Mouse (Mus musculus) intestine, embryonic 16.5 days (tissue): ENCODE results near the gene Mapk9. TPM values are rescaled to one million over a fixed set of nuclear protein-coding genes. Genes with fewer than 3 reads are reported as not detected.
A peak's percentile ranks its signal among the peaks of the same experiment; 100 is the strongest.

Source experiments
- ATAC-seq: fragments of 200-750 bp; cut with Nextera tagmentation; 2 replicates; pipeline ENCODE4 v1.8.0; 2017; ENCODE audit warnings: moderate TSS enrichment, moderate library complexity
- H3K27ac ChIP-seq: fragments of 300-500 bp; sonication (generic); 2 replicates; pipeline ENCODE4 v1.5.1; 2014; ENCODE audit warnings: mild to moderate bottlenecking, low read length
- H3K27me3 ChIP-seq: fragments of 300-500 bp; sonication (generic); replicated peaks from 2 replicates; pipeline ENCODE4 v1.6.1; 2014; ENCODE audit warnings: low read length, control low read depth, mixed read lengths; ENCODE audit not compliant: control insufficient read depth, insufficient read depth
- H3K36me3 ChIP-seq: fragments of 300-500 bp; sonication (generic); 2 replicates; pipeline ENCODE4 v1.6.1; 2014; ENCODE audit warnings: low read length, control low read depth; ENCODE audit not compliant: control insufficient read depth, insufficient read depth
- H3K4me1 ChIP-seq: fragments of 300-500 bp; sonication (generic); 2 replicates; pipeline ENCODE4 v1.6.1; 2014; ENCODE audit warnings: low read length, control low read depth, mixed read lengths; ENCODE audit not compliant: control insufficient read depth, insufficient read depth
- H3K4me2 ChIP-seq: fragments of 300-500 bp; sonication (generic); 2 replicates; pipeline ENCODE4 v1.6.1; 2014; ENCODE audit warnings: low read depth, low read length, control low read depth
- H3K4me3 ChIP-seq: fragments of 300-500 bp; sonication (generic); 2 replicates; pipeline ENCODE4 v1.5.1; 2014; ENCODE audit warnings: mild to moderate bottlenecking, low read length
- H3K9ac ChIP-seq: fragments of 300-500 bp; sonication (generic); 2 replicates; pipeline ENCODE4 v1.6.1; 2014; ENCODE audit warnings: low read depth, low read length
- H3K9me3 ChIP-seq: fragments of 300-500 bp; sonication (generic); 2 replicates; pipeline ENCODE4 v1.6.1; 2016; ENCODE audit warnings: low read length, control low read depth; ENCODE audit not compliant: control insufficient read depth
- WGBS: fragments of 180-500 bp; shearing (Covaris S2); extraction: QIAGEN DNeasy Blood & Tissue Kit; methylation state at CpG from one replicate; pipeline ENCODE4 v1.1.7; 2014; 5-methylcytosine and 5-hydroxymethylcytosine counted together
- polyA plus RNA-seq: library from polyadenylated mRNA; unstranded; fragments of >200 nt; fragmentation: Nextera tagmentation; extraction: Ambion mirVana; gene quantifications from 2 replicates; pipeline ENCODE4 v1.2.1, GENCODE M21; 2015

The Mapk9 gene
- polyA plus RNA-seq, 1 experiment from 2014 or later, result 26.6 TPM

DNA sequence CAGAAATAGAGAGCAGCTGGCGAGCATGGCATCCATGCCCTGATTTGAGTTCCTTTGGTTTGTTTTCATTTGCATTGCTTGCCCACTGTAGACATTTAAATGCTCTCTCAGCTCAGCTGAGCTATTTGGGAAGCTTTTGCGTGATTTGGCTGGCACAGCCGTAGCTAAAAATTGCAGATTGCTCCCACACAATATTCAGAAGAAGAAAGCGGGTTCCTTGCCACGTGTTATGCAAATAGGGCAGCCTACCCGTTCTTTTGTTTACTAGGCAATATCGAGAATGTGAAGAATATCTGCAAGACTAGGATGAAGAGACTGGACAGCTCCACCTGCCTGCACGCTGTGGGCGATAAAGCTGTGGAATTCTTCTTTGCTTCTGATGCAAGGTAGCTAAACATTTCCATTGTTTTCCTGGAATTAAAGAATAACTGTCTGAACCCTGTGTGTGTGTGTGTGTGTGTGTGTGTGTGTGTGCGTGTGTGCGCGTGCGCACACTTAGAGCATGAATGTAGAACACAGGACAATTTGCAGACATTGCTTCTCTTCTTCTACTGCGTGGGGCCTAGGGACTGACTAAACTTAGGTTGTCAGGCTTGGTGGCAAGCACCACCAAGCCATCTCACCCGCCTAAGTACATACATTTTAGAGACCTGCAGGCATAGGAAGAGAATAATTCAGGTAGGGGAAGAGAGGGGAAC is 27.5 kb upstream of the Mapk9 start:
- Histone ChIP-seq H3K36me3 (0 out of 2 replicates have a peak, but pooled peaks cover 3% of the 10 kb centered on the region), H3K9ac (no peak overlapping the region), H3K27ac (no peak overlapping the region), H3K9me3 (no peaks in the 10 kb centered on the region), H3K4me2 (no peak overlapping the region), H3K27me3 (no peaks in the 10 kb centered on the region), H3K4me1 (peaks cover 9% of the 10 kb centered on the region), H3K4me3 (no peak overlapping the region)
- ATAC-seq, result no peak
- WGBS, result 89% methylated on average over 15 of the region's 15 CpGs

DNA sequence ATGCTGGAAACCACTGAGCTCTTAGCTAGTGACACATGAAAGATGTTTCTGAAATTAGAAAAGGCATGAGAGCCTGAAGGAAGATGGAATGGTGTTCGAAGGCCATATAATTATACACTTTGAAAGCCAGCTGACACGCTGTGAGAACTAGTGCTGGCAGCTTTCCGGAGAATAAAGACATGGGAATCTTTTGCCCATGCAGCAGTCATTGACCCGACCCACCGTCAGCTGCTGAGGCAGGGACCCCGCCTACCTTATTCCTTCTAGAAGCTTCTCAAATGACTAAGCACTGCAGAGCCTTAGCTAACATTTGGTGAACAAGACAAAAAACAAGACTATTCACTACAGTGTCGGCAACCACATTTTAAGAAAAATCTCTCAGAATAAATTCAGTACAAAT is 26.9 kb upstream of the Mapk9 start:
- Histone ChIP-seq H3K4me2 (no peak overlapping the region), H3K36me3 (0 out of 2 replicates have a peak, but pooled peaks cover 3% of the 10 kb centered on the region), H3K4me3 (no peak overlapping the region), H3K4me1 (peaks cover 9% of the 10 kb centered on the region), H3K9ac (no peak overlapping the region), H3K9me3 (no peaks in the 10 kb centered on the region), H3K27ac (no peak overlapping the region), H3K27me3 (no peaks in the 10 kb centered on the region)
- WGBS, result 91% methylated on average over 7 of the region's 7 CpGs
- ATAC-seq, result no peak

DNA sequence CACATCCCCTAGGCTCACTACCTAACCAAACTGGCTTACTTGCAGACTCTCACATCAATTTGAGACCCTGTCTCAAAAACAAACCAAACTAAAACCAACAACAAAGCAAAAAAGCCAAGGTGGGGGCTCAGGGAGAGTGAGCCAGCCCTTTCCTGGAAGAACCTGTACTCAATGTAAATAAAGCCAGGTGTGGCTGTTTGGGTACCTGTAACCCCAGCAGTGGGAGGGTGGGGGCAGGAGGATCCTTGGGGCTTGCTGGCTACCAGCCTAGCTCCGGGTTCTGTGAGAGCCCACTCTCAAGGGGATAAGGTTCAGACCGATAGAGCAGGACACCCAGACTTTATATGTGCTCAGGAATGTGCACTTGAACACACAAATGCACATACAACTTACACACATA is 25.6 kb upstream of the Mapk9 start:
- H3K27me3 ChIP-seq, result no peaks in the 10 kb centered on the region
- no peak overlapping the region for H3K4me2 ChIP-seq
- H3K4me3 ChIP-seq, result no peak overlapping the region
- no peak overlapping the region for H3K9ac ChIP-seq
- H3K9me3 ChIP-seq, result no peaks in the 10 kb centered on the region
- ATAC-seq, result 0 out of 2 replicates have a peak, but pooled peaks have one; percentile 42
- no peak overlapping the region for H3K27ac ChIP-seq
- WGBS, result 73% methylated on average over 2 of the region's 2 CpGs
- H3K36me3 ChIP-seq, result 0 out of 2 replicates have a peak, but pooled peaks cover 3% of the 10 kb centered on the region
- peaks cover 9% of the 10 kb centered on the region for H3K4me1 ChIP-seq

DNA sequence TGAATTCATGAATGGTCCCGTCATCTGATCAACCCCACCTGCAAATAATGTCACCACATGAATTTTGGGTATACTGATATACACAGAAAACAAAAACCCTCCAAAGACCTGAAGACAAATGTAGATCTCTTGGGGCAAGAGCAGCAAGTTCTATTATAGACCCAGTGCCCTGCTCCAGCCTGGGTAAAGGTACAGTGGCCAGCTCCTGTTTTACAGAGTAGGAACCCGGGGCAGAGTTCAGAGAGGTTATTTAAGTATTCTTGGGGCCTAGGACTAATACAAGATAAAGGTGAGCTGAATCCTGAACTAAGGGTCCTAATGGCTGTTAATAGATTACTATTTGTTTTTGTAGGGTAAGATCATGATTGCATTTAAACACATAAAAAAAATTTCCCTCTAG is 25.0 kb upstream of the Mapk9 start:
- no peak overlapping the region for H3K4me3 ChIP-seq
- H3K27me3 ChIP-seq, result no peaks in the 10 kb centered on the region
- peak; percentile 71 for ATAC-seq
- no peaks in the 10 kb centered on the region for H3K9me3 ChIP-seq
- peaks cover 9% of the 10 kb centered on the region for H3K4me1 ChIP-seq
- no peak overlapping the region for H3K9ac ChIP-seq
- WGBS, result 72% methylated on average over 2 of the region's 2 CpGs
- H3K36me3 ChIP-seq, result 0 out of 2 replicates have a peak, but pooled peaks cover 3% of the 10 kb centered on the region
- no peak overlapping the region for H3K4me2 ChIP-seq
- H3K27ac ChIP-seq, result no peak overlapping the region

DNA sequence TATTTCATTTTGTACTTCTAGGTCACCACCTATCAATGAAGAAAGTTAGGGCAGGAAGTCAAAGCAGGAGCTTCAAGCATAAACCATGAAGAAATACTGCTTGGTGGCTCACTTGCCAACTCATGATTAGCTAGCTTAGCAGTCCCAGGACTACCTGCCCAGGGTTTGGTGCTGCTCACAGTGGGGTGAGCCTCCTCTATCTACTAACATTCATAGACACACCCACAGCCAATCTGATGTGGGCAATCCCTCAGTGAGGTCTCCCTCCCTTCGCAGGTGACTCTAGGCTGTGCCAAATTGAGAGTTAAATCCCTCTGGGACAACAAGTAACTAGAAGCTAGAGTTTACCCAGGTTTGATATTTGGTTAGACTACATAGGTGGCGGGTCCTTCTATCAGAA is 24.2 kb upstream of the Mapk9 start:
- Histone ChIP-seq H3K27me3 (no peaks in the 10 kb centered on the region), H3K4me3 (no peak overlapping the region), H3K4me1 (peaks cover 14% of the 10 kb centered on the region), H3K9ac (no peak overlapping the region), H3K27ac (no peak overlapping the region), H3K4me2 (no peak overlapping the region), H3K9me3 (no peaks in the 10 kb centered on the region), H3K36me3 (0 out of 2 replicates have a peak, but pooled peaks cover 3% of the 10 kb centered on the region)
- 83% methylated on average over 2 of the region's 2 CpGs for WGBS
- no peak for ATAC-seq

DNA sequence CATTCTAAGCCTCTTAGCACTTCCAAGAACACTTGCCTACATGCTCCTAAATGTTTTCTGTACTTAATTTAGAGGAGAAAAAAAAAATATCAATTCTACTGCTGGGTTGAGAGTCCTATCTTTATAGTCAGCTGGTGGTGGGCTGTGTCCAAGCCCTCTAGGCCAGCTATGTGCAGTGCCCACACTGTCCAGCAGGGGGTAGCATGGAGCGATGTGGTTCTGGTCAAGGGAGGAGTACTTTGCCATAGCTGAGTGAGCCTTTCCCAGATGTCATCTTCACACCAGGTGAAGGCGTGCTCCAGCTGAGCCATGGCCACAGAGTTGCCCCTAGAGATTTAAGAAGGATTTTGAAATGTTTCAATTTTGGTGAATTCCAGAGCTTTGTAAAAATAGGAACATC is 21.7 kb upstream of the Mapk9 start:
- 52% methylated on average over 2 of the region's 2 CpGs for WGBS
- H3K36me3 ChIP-seq, result 0 out of 2 replicates have a peak, but pooled peaks cover 3% of the 10 kb centered on the region
- no peak overlapping the region for H3K4me3 ChIP-seq
- H3K9me3 ChIP-seq, result no peaks in the 10 kb centered on the region
- ATAC-seq, result no peak
- no peak overlapping the region for H3K9ac ChIP-seq
- H3K4me1 ChIP-seq, result peaks cover 17% of the 10 kb centered on the region
- no peak overlapping the region for H3K4me2 ChIP-seq
- no peak overlapping the region for H3K27ac ChIP-seq
- no peaks in the 10 kb centered on the region for H3K27me3 ChIP-seq

DNA sequence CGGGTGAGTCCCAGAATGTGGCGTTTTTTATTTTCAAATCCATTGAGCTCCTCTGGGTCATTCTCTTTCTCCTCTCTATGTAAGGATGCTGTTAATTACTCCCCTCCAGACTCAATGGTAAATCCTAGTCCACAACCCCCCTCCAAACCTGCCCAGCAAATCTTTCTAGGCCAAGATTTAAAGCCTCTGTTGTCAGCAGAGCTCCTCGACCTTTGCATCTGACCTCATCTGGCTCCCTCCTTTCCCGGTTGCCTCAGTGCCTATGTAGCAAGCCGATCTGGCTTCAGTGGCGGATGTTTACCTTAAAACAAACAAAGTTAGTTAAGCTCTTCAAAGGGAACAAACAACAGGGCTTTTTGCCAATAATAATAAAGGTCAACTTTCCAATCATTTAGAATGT is 19.3 kb upstream of the Mapk9 start:
- no peak overlapping the region for H3K27ac ChIP-seq
- no peak overlapping the region for H3K9ac ChIP-seq
- H3K4me3 ChIP-seq, result no peak overlapping the region
- H3K4me2 ChIP-seq, result no peak overlapping the region
- H3K27me3 ChIP-seq, result no peaks in the 10 kb centered on the region
- no peak for ATAC-seq
- peaks cover 8% of the 10 kb centered on the region; the same call in 1 of the 2 replicates for H3K4me1 ChIP-seq
- 42% methylated on average over 6 of the region's 6 CpGs for WGBS
- H3K9me3 ChIP-seq, result no peaks in the 10 kb centered on the region
- H3K36me3 ChIP-seq, result 0 out of 2 replicates have a peak, but pooled peaks cover 3% of the 10 kb centered on the region

DNA sequence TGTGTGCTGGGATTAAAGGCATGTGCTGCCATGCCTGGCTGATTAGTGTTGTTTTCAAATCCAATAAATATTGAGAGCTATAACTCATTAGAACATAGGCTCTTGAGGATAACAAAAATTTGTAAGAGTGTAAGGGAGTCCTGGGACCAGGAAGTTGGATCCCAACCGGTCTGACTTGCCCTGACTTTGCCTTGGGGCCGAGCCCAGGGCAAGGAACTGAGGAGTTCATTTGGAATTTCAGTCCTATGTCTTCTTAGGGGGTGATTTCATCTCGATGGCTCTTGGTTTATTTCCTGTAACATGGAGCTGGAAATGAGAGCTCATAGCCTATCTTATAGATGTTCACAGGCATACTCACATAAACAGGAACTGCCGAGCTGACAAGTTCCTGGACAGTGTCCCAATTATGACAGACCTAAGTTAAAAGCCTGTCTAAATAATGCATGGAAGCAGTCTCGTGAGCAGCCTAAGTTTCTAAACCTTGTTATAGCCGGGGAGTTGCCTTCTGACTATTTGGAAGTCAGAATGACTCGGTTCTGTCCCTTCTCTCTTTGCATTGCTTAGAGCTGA is 17.3 kb upstream of the Mapk9 start:
- no peak overlapping the region for H3K9ac ChIP-seq
- peak; percentile 49; the same call in 1 of the 2 replicates for ATAC-seq
- no peaks in the 10 kb centered on the region for H3K27me3 ChIP-seq
- H3K36me3 ChIP-seq, result no peaks in the 10 kb centered on the region
- H3K4me1 ChIP-seq, result 0 out of 2 replicates have a peak, but pooled peaks cover 8% of the 10 kb centered on the region
- WGBS, result 44% methylated on average over 7 of the region's 7 CpGs
- H3K9me3 ChIP-seq, result no peaks in the 10 kb centered on the region
- H3K27ac ChIP-seq, result peak overlapping the region; percentile 46
- H3K4me3 ChIP-seq, result no peak overlapping the region
- H3K4me2 ChIP-seq, result no peak overlapping the region

DNA sequence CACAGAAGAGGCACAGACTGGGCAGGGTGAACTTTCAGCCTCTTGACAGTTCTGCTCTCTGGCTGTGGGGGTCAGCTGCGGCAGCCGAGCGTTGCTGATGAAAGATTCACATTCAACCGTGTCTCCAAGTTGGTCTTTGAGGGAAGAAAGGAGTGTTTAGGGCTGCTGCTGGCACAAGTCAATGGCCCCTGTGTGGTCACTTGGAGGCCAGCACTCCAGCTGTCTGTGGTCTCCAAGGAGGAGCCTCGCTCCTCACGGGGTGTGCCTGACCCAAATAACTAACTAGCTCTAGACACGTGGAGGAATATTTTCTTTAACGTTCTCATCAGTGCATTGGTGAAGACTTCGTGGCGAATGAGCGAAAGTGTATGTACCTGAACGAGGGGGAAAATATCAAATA is 14.6 kb upstream of the Mapk9 start:
- no peak overlapping the region for H3K27ac ChIP-seq
- H3K4me3 ChIP-seq, result no peak overlapping the region
- H3K27me3 ChIP-seq, result no peaks in the 10 kb centered on the region
- ATAC-seq, result no peak
- H3K4me1 ChIP-seq, result 0 out of 2 replicates have a peak, but pooled peaks cover 6% of the 10 kb centered on the region
- no peak overlapping the region for H3K4me2 ChIP-seq
- no peaks in the 10 kb centered on the region for H3K9me3 ChIP-seq
- no peaks in the 10 kb centered on the region for H3K36me3 ChIP-seq
- WGBS, result 83% methylated on average over 12 of the region's 12 CpGs
- no peak overlapping the region for H3K9ac ChIP-seq
